8 mouse cellular contexts compared by ENCODE assay signal in the genomic region with DNA sequence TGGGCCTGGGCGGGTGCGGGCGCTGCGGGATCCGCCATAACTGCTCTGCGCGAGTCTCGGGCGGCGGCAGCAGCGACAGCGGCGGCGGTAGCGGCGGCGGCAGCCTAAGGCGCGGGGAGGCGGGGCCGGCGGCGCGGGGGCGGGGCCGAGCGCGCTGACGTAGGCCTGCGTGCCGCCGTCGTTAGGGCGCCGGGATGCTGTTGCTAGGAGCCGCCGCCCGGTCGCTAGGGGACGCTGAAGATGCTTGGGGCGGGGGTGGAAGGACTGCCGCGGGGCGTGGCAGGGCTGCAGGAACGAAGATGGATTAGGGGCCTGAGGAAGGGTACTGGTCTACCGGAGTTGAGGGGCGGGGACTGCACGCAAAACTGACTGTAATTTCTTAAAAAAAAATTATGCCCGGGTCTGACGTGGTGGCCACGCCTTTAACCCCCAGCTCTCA. TPM values are rescaled to one million over a fixed set of nuclear protein-coding genes. Genes with fewer than 3 reads are reported as not detected.
A peak's percentile ranks its signal among the peaks of the same experiment; 100 is the strongest.
DNase-seq lines count a peak whose midpoint lies in the region; ATAC-seq lines count a peak whose summit lies in the region.

A gene (minus strand): TSS at position 72 of the 439 bp plus-strand sequence.

- 3% methylated on average over 51 of the region's 51 CpGs for WGBS in embryonic facial prominence, embryonic 10.5 days
- 1% methylated on average over 32 of the region's 51 CpGs for WGBS in midbrain, embryonic 12.5 days

- peak; percentile 97 for ATAC-seq in granulocyte monocyte progenitor cell, adult 5-6 weeks (replicated peaks; ENCODE audit: poor library complexity, severe bottlenecking)
- peak; percentile 83 for ATAC-seq in midbrain, embryonic 12.5 days (ENCODE audit: low FRiP score, low read depth)

- DNase-seq in 3134 (ENCODE audit: extremely low read depth, insufficient read length, low spot score): peak; percentile 84
- DNase-seq in adrenal gland, postnatal 14 days: peak; percentile 93
- DNase-seq in embryonic facial prominence, embryonic 10.5 days (ENCODE audit: low spot score): peak; percentile 90
- DNase-seq in kidney, adult 11 months: peak; percentile 72
- peak; percentile 89 for DNase-seq in left cerebral cortex, postnatal 4 days
- peak; percentile 82 for DNase-seq in spleen, adult 12 weeks (ENCODE audit: low spot score)

- H3K4me1 ChIP-seq in embryonic facial prominence, embryonic 10.5 days: peaks cover 36% of the 10 kb centered on the region
- H3K4me1 ChIP-seq in midbrain, embryonic 12.5 days: peaks cover 26% of the 10 kb centered on the region

- no peaks in the 10 kb centered on the region for H3K27me3 ChIP-seq in embryonic facial prominence, embryonic 10.5 days (replicated peaks; ENCODE audit: low read depth, poor library complexity, severe bottlenecking)
- H3K27me3 ChIP-seq in midbrain, embryonic 12.5 days: no peaks in the 10 kb centered on the region

- H3K9ac ChIP-seq in midbrain, embryonic 12.5 days (replicated peaks): peak within 1 kb of the TSS; percentile 97

- H3K4me3 ChIP-seq in embryonic facial prominence, embryonic 10.5 days: peak within 1 kb of the TSS; percentile 98
- peak within 1 kb of the TSS; percentile 98 for H3K4me3 ChIP-seq in midbrain, embryonic 12.5 days

- intact Hi-C loops in left cerebral cortex, postnatal 4 days (cut with DNase I): no loop called here

- H3K4me2 ChIP-seq in midbrain, embryonic 12.5 days (replicated peaks): peak within 1 kb of the TSS; percentile 77

- H3K9me3 ChIP-seq in embryonic facial prominence, embryonic 10.5 days: no peaks in the 10 kb centered on the region
- H3K9me3 ChIP-seq in midbrain, embryonic 12.5 days: no peaks in the 10 kb centered on the region

- H3K36me3 ChIP-seq in embryonic facial prominence, embryonic 10.5 days (replicated peaks): peaks cover 8% of the 10 kb centered on the region
- H3K36me3 ChIP-seq in midbrain, embryonic 12.5 days: no peaks in the 10 kb centered on the region

- peak within 1 kb of the TSS; percentile 94 for H3K27ac ChIP-seq in embryonic facial prominence, embryonic 10.5 days (replicated peaks)
- peak within 1 kb of the TSS; percentile 91 for H3K27ac ChIP-seq in midbrain, embryonic 12.5 days (replicated peaks)

RNA-seq across cellular contexts. Expression of the gene that starts here (rescaled TPM):
- total RNA-seq in adrenal gland, postnatal 14 days (2021): 32.0 and 38.5 TPM in 2 replicates
- 12.0 and 12.4 TPM in 2 replicates for polyA plus RNA-seq in embryonic facial prominence, embryonic 10.5 days (2016; fragmentation: Nextera tagmentation; extraction: Ambion mirVana)
- 5.2 and 6.8 TPM in 2 replicates for total RNA-seq in granulocyte monocyte progenitor cell, adult 5-6 weeks (2014; fragmentation: Nextera tagmentation)
- total RNA-seq in granulocyte monocyte progenitor cell, adult 5-6 weeks (2017): 5.4 and 6.6 TPM in 2 replicates
- 100 to 1,000 TPM; 115 to 128 TPM for total RNA-seq in left cerebral cortex, postnatal 4 days (2021)
- polyA plus RNA-seq in midbrain, embryonic 12.5 days (2016; fragmentation: Nextera tagmentation; extraction: Ambion mirVana): 17.9 and 19.0 TPM in 2 replicates

Comparison
In these comparisons a context has a peak if more than half of its experiments do, and no peak if none do; other contexts are left out.
1. Peak in every context shown above with its lines: DNase-seq, ATAC-seq, H3K4me3 ChIP-seq and H3K27ac ChIP-seq.